Mouse (Mus musculus) megakaryocyte, embryonic 14.5 days (primary cell): Measurements from ENCODE around the gene Ppp6r2.

Experiments used
- FLI1 ChIP-seq: IDR thresholded peaks from 2 replicates; pipeline ENCODE4 v1.6.1; 2012; ENCODE audit warnings: low read length, inconsistent platforms, mixed read lengths
- GATA1 ChIP-seq: IDR thresholded peaks from 3 replicates; pipeline ENCODE4 v1.6.1; 2012; ENCODE audit warnings: mixed read lengths, low read length, inconsistent platforms, borderline replicate concordance

DNA sequence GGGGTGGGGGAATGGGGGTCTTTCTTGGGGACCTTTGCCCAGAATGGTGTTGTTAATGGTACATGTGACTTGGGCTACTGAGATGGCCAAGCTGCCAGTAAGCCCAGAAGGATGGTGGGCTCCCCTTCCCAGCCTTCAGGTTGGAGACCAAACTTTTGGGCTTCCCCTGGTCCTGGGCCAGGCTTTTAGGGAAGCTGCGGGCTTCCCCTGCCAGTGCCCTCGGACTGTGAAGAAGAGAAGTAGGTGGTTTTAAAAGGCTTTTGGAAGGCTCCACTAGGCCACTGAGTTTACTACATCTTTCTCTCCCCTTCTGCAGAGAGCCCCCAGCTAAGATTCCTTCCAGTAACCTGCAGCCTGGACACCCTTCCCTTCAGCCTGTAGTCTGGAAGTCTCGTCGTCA, 112.3 kb downstream of the Ppp6r2 start:
- TF ChIP-seq GATA1 (no peak), FLI1 (no peak)
